Mouse (Mus musculus): ENCODE measurements around the gene Gm21149. TPM values are rescaled to one million over a fixed set of nuclear protein-coding genes. Genes with fewer than 3 reads are reported as not detected.
A peak's percentile ranks its signal among the peaks of the same experiment; 100 is the strongest.
"Not testable (repeated sequence)": the region's sequence is repeated elsewhere in the genome, so short reads cannot be mapped to it uniquely, and the experiment has no call there.

Gm21149 gene
- polyA plus RNA-seq, 1 experiment from 2014 or later = not detected

DNA sequence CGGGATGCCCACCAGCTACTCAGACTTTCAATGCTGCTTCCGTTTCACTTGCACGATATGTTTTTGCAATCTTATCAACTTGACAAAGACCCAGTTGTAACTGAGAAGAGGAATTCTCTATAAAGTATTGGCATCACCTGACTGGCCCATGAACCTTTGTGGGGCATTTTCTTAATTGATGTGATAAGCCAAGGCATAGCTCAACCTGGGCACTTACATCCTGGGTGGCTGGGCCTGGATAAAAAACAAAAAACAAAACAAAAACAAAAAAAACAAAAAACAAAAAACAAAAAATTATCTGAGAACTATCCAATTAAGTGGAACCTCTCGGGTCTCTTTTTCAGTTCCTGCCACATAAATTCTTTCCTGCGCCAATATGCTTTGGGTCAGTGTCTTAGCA is 12.4 kb upstream of the Gm21149 start:
- Histone ChIP-seq H3K36me3 (replicated peaks; ENCODE audit: insufficient read depth, low read length) (no peaks in the 10 kb centered on the region), H3K4me1 (ENCODE audit: insufficient read depth) (no peaks in the 10 kb centered on the region), H3K27me3 (ENCODE audit: insufficient read depth, low read length) (no peaks in the 10 kb centered on the region), H3K9ac (replicated peaks) (no peak overlapping the region), H3K9me3 (ENCODE audit: low read length) (no peaks in the 10 kb centered on the region), H3K4me3 (ENCODE audit: low read depth, low read length) (no peak overlapping the region), H3K27ac (ENCODE audit: low read depth) (no peak overlapping the region), H3K4me2 (ENCODE audit: low read depth, low read length) (no peak overlapping the region)
- 73% methylated on average over 5 of the region's 5 CpGs for WGBS (ENCODE audit: insufficient replicate concordance)
- TF ChIP-seq EP300 (IDR thresholded peaks at IDR 0.05; ENCODE audit: low read depth) (no peak), CTCF (IDR thresholded peaks at IDR 0.05; ENCODE audit: low read depth) (no peak)
- DNase-seq (no peak), ATAC-seq (no peak)

GRCm38 (mm10) chr5:15484616-15485015 is 8.3 kb upstream of the Gm21149 start:
- not testable (repeated sequence) for H3K9ac ChIP-seq (replicated peaks); H3K36me3 ChIP-seq (replicated peaks; ENCODE audit: insufficient read depth, low read length); H3K27ac ChIP-seq (ENCODE audit: low read depth); H3K4me3 ChIP-seq (ENCODE audit: low read depth, low read length); H3K27me3 ChIP-seq (ENCODE audit: insufficient read depth, low read length); H3K9me3 ChIP-seq (ENCODE audit: low read length); H3K4me1 ChIP-seq (ENCODE audit: insufficient read depth); H3K4me2 ChIP-seq (ENCODE audit: low read depth, low read length); ATAC-seq; DNase-seq
- WGBS (ENCODE audit: insufficient replicate concordance) = 19% methylated on average over 2 of the region's 2 CpGs
- peak; percentile 17; the same call in 1 of the 2 replicates for TF ChIP-seq CTCF (IDR thresholded peaks at IDR 0.05; ENCODE audit: low read depth)

DNA sequence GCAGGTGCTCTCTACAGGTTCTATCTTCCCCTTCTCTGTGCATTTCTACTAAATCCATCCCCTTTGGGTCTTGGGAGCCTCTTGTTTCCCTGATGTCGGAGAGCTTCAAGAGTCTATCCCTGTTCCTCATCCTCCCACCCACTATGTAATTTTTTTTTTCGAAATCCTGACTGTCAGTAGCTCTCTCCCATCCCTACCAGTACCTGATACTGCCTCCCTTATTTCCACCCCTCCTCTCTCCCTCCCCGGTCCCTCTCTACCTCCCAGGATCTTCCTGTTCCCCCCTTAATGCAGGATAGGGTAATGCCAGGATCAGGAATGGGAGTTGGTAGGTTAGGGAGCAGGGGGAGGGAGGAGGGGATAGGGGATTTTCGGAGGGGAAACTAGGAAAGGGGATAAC is 7.3 kb upstream of the Gm21149 start:
- H3K4me1 ChIP-seq (ENCODE audit: insufficient read depth); H3K27me3 ChIP-seq (ENCODE audit: insufficient read depth, low read length); DNase-seq; H3K9ac ChIP-seq (replicated peaks); ATAC-seq; H3K9me3 ChIP-seq (ENCODE audit: low read length); H3K36me3 ChIP-seq (replicated peaks; ENCODE audit: insufficient read depth, low read length); H3K4me2 ChIP-seq (ENCODE audit: low read depth, low read length); H3K27ac ChIP-seq (ENCODE audit: low read depth); H3K4me3 ChIP-seq (ENCODE audit: low read depth, low read length): not testable (repeated sequence)
- WGBS (ENCODE audit: insufficient replicate concordance) = 47% methylated on average over 4 of the region's 4 CpGs

DNA sequence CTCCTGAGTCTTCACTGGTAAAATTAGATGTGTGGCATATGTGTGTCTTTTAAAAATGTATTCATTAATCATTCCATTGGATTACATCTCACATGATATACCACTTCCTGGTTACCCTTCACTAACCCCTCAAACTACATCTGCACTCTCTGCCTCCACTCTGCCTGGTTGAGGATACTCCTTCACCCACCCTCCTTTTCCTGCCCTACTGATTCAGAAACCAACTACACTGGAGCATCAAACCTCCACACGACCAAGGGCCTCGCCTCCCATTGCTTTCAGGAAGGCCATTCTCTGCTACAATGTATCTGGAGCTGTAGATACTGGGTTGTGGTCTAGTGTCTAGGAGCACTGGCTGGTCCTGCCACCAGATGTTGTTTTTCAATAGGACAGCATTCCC is 6.5 kb upstream of the Gm21149 start:
- DNase-seq; ATAC-seq; H3K4me1 ChIP-seq (ENCODE audit: insufficient read depth); H3K4me3 ChIP-seq (ENCODE audit: low read depth, low read length); H3K27me3 ChIP-seq (ENCODE audit: insufficient read depth, low read length); H3K27ac ChIP-seq (ENCODE audit: low read depth); H3K9me3 ChIP-seq (ENCODE audit: low read length); H3K36me3 ChIP-seq (replicated peaks; ENCODE audit: insufficient read depth, low read length); H3K9ac ChIP-seq (replicated peaks); H3K4me2 ChIP-seq (ENCODE audit: low read depth, low read length): not testable (repeated sequence)
- WGBS (ENCODE audit: insufficient replicate concordance) = 47% methylated on average over 2 of the region's 2 CpGs

- not testable (repeated sequence) for H3K36me3 ChIP-seq (replicated peaks; ENCODE audit: insufficient read depth, low read length); H3K4me1 ChIP-seq (ENCODE audit: insufficient read depth); H3K27me3 ChIP-seq (ENCODE audit: insufficient read depth, low read length); H3K27ac ChIP-seq (ENCODE audit: low read depth); H3K4me2 ChIP-seq (ENCODE audit: low read depth, low read length); H3K4me3 ChIP-seq (ENCODE audit: low read depth, low read length); DNase-seq; H3K9me3 ChIP-seq (ENCODE audit: low read length); ATAC-seq; H3K9ac ChIP-seq (replicated peaks)
- WGBS (ENCODE audit: insufficient replicate concordance) = 60% methylated on average over 1 of the region's 1 CpGs
These were observed 6.2 kb downstream of the Gm21149 start for GRCm38 (mm10) chr5:15470141-15470540.

- H3K27me3 ChIP-seq (ENCODE audit: insufficient read depth, low read length); H3K9ac ChIP-seq (replicated peaks); ATAC-seq; H3K27ac ChIP-seq (ENCODE audit: low read depth); H3K4me3 ChIP-seq (ENCODE audit: low read depth, low read length); H3K4me2 ChIP-seq (ENCODE audit: low read depth, low read length); DNase-seq; H3K9me3 ChIP-seq (ENCODE audit: low read length); H3K4me1 ChIP-seq (ENCODE audit: insufficient read depth); H3K36me3 ChIP-seq (replicated peaks; ENCODE audit: insufficient read depth, low read length): not testable (repeated sequence)
- 55% methylated on average over 6 of the region's 6 CpGs for WGBS (ENCODE audit: insufficient replicate concordance)
- peak; percentile 22; the same call in 1 of the 2 replicates for TF ChIP-seq CTCF (IDR thresholded peaks at IDR 0.05; ENCODE audit: low read depth)
These were observed 8.6 kb downstream of the Gm21149 start for GRCm38 (mm10) chr5:15467768-15468167.

DNA sequence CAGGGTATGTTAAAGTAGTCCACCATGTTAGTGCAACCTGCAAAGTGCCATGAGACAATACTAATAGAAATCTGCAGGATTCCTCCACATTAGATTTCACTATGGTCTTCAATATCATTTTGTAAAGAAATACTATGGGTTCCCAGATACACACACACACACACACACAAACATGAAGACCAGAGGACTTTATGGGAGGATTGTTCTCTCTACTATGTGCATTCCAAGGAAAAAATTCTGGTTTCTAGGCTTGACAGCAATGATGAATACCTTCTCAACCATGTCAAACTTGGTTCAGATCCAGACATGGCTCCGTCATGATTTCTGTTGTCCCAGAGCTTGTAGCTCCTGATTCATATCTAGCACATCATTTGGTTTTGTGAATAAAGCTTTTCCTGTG is 10.1 kb downstream of the Gm21149 start:
- H3K4me3 ChIP-seq (ENCODE audit: low read depth, low read length); H3K9me3 ChIP-seq (ENCODE audit: low read length); H3K27me3 ChIP-seq (ENCODE audit: insufficient read depth, low read length); H3K36me3 ChIP-seq (replicated peaks; ENCODE audit: insufficient read depth, low read length); H3K9ac ChIP-seq (replicated peaks); DNase-seq; ATAC-seq; H3K4me1 ChIP-seq (ENCODE audit: insufficient read depth); H3K4me2 ChIP-seq (ENCODE audit: low read depth, low read length); H3K27ac ChIP-seq (ENCODE audit: low read depth): not testable (repeated sequence)
- 56% methylated on average over 1 of the region's 1 CpGs for WGBS (ENCODE audit: insufficient replicate concordance)
